Mouse (Mus musculus) kidney, adult 11 months (tissue): Measurements from ENCODE around the gene Ubr2.

Experiments
- DNase-seq: peaks from one replicate; pipeline ENCODE4 v3.0.0; 2022

Ubr2 gene

DNA sequence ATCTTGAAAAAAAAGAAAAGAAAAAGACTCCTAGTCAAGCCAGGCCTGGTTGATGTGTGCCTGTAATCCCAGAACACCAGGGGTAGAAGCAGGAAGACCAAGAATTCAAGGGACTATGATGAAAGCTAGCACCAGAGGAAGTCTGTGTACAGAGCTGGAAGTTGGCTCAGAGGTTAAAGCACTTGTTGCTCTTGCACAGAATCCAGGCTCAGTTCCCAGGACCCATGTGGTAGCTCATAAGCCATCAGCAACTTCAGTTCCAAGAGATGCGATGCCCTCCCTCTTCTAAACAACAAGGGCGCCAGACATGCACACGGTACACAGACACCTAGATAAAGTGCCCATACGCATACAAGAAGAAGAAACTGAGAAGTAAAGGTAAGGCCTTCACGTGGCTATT, 8.0 kb downstream of the Ubr2 start:
- no peak for DNase-seq

DNA sequence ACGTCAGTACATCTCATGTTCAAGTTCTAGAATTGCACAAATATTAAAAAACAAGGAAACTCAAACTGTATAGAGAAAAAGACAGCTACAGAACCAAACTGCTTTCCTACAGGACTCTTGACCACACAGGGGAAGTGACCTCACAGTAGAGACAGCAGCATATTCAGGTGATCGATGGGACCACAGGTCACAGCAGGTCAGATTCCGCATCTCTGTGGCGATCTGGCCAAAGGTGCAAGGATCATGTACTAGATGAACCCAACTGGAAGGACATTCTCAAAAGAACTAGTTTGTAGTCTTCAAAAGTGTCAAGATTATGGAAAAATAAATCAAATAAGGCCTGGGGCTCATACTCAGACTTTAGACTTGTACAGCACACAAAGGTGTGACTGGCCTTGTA, 11.5 kb downstream of the Ubr2 start:
- no peak for DNase-seq

DNA sequence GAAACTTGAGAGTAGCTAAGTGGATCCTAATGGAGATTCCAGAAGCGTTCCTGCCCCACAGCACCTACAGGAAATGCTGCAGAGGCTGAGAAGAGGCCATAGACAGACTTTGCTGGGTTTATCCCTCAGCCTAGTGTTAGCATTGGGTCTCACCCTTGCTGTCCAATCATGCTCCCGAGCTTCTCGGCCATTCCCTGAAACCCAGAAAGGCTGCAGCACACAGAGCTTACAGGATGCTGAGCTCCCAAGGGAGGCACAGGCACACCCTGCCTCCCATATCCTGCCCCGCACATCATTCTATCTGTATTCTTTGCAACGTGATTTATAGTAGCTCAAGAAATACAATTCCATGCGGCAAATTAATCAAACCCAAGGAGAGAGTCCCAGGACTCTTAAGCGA, 13.9 kb downstream of the Ubr2 start:
- DNase-seq = no peak

DNA sequence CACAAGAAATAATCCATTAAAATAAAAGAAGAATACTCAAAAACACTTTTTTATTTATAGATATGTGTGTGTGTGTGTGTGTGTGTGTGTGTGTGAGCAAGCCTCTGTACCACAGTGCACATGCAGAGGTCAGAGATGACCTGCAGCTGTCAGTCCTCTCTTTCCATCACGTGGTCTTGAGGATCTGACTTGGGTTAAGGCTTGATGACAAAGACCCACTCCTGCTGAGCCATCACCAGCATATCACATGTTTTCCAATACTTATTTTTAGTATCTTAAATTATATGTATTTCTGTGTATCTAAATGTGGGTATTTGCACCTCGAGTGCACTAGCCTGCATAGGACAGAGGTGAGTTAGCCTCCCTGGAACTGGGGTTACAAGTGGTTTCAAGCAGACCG, 14.7 kb downstream of the Ubr2 start:
- DNase-seq = no peak

DNA sequence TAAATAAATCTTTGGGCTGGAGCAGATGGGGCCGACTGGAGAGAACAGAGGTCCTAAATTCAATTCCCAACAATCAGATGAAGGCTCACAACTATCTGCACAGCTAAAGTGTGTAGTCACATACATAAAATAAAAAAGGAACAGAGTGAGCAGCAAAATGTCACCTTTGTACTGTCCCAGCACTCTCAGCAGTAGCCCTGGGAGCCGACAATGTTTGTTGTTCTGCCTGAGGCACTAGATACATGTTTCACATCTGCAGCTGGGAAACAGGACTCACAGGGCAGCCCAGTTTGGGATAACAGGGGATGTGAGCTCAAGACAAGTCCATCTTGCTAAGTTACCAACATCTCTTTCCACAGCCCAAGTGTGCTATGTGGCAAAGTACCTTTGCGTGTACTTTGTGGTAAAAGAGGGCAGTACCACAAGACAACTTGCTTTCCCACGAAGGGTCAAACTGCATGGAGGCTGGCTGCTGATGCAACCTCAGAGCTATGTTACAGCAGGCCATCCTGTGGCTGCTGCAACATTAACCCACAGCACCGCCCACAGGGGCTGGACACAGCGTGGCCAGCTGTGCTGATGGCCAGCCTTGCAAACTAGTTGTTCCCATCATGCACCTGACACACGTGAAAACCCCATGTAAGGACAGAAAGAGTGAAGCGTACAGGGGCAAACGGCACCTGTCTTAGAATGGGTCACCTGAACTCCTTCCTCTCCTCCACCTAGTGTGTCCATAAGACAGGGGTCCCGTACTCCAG, 15.5 kb downstream of the Ubr2 start:
- DNase-seq = peak; percentile 34

DNA sequence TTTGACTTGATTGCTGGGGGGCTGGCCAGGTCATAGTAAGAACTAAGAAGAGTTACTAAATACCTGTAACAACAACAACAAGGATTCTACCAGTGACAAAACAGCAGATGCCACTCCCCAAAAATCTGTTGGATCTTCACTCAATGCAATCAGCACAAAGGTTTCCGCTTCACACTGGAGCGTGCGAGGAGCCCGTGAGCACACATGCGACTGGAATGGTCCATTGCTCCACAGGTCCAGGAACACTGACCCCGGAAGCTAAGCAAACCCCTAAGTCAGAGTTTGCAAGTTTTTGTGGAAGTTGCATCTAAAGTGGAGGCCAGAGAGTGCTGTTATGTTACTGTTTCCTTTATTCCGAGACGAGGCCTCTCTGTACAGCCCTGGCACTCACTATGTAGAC, 16.7 kb downstream of the Ubr2 start:
- no peak for DNase-seq

DNA sequence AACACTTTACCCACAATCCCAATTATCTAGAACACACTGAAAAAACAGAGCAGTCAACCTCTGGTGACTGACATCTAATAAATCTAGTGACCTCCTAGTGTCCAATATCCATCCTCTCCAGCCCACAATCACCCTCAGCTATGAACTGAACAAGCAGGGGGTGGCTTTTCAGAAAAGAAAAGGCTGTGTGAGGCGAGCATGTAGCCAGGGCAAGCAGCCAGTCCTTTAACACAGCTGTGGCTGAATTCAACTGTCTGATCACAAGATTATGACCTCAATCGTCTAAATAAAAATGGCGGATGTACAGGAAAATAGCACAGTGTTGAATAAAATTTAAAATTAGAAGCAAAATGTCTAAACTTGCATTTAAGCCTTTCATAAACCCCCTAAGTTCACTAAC, 22.7 kb downstream of the Ubr2 start:
- DNase-seq = no peak

DNA sequence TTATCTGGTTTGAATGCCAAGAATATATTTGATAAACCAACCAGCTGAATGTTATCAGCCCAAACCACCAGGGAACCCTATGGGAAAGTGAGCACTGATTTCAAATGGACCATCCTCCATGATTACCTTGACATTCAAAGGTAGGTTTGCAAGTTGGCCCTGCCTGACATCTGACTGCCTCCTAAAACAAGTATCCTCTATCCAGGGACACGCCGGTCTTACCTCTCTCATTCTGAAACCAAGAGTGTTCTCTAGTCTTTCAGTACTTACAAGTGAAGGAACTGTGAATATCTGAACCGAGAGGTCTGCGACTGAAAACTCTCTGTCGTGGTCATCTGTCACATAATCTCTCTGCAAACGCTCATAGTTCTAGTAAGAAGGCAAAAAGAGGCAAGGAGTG, 30.3 kb downstream of the Ubr2 start:
- DNase-seq = no peak

DNA sequence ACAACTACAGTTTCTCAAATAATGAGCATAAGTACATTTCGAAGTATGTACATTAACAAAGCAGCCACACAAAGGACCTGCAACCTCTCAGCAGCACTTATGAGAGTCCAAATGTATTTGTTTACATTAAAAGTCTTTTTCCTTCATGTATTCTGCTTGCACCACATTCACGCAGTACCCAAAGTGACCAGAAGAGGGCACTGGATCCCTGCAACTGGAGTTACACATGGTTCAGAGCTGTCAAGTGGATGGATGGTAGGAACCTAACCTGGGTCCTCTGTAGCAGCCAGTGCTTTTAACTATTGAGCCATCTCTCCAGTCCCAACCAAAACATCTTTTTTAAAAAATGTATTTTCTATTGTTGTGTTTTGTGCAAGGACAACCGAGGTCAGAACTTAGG, 35.2 kb downstream of the Ubr2 start:
- peak; percentile 21 for DNase-seq

DNA sequence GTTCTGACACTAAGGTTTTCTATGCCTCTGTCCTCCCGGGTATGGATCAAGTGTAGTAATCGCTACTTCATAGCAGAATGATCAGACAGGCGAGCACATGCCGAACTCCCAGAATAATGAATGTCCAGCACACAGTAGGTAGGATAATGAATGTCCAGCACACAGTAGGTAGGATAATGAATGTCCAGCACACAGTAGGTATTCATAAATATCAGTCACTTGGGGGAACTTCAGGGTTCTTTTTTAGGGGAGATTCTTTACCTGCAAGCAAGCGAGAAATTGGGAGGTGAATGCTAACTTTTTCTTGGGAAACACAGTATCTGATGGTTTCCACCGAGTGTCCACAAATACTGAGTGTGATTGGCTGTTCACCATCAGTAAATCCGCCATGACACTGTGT, 37.8 kb downstream of the Ubr2 start:
- DNase-seq = no peak

DNA sequence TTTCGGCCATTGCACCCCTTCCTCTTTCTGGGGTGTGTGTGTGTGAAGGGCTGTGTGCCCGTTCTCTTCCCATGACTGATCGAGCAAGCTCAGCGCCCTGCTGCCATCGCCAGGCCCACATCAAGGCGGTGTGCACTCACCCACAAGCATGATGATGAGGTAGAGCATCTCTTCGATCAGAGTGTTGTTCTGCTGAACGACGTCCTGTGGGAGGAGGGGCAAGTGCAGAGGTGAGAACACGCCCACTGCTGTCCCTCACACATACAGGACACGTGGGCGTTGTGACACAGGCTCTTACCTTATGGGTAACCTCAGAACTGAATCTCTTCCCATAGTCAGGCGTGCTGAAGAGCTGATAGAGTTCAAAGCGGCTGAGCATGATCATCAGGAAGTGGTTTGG, 43.5 kb downstream of the Ubr2 start:
- DNase-seq = no peak

DNA sequence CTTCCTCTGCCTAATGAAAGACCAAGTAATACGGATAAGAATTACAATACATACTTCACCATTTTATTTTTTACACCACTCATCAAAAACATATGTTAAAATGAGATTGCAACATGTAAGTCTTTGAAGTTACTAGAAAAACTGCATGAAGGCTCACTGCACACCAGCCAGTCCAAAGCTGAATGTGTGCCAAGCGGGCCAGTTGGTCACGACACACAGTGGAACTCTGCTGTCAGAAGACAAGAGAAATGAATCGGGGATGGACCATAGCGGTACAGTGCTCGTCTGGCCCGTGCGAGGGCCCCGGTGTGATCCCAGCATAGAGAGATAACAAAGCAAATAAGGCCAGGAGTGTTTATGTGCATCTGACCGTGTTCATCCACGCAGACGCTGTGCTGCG, 47.2 kb downstream of the Ubr2 start:
- no peak for DNase-seq

DNA sequence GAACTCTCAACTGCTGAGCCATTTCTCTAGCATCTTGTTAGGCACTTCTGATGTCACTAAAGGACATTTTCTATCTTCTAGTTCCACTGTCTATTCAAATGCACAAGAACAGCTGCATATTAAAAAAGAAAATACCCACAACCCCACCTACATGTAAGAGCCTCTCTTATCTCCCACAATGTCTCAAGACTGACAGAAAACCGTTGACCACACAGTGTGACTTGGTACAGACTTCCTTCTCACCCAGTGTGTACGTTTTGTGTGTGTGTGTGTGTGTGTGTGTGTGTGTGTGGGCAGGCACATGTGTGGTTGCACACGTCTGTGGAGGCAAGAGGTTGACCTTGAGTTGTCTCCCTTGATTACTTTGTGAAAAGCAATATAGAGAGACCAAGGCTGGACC, 48.2 kb downstream of the Ubr2 start:
- DNase-seq = no peak

DNA sequence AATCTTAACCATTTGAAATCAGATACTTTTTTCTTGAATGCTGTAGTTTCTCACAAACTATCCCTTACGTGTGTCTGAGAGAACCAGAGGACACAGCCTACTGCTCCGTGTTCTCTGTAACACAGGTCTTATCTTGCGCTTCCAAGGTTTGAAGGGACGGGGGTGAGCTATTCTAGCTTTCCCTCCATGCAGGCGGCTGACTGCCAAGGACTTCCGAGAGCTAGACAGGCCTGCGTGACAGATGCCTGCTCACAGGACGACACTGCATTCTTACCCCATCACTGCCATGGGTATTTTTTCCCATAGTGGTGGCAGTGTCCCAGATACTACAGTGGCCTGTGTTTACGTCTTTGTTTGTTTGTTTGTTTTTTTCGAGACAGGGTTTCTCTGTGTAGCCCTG, 50.1 kb downstream of the Ubr2 start:
- DNase-seq = no peak

DNA sequence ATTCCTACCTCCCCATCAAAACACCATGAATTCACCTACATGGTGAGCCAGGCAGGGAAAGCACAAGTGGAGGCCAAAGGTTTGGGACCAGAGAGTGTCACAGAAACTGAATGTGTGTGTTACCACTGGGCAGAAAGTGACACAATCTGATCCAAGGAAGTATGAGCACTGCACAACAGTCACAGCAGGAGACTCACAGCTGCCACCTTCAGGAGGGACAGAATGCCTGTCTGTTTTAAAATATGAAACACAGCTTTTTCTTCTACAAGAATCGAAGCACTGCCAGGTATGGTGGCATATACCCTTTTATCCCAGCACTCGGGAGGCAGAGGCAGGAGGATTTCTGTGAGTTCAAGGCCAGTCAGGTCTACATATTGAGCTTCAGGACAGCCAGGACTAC, 52.3 kb downstream of the Ubr2 start:
- no peak for DNase-seq

DNA sequence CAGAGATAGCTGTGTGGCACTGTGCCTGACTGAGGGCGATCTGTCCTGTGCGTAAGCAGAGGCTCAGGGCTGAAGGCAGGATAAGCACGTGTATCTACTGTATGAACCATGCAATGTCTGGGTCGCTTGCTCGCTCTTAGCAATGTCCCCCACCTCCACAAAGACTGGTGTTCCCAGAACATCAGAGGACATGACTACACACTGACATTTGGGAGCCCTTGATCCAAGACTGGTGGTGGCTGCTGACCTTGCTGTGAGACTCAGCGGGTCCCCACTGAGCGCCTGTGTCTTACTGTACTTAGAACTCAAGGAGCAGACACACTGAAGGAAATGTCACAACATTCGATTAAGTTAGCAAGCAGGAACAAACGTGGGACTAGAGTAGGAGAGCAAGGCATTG, 64.1 kb downstream of the Ubr2 start:
- DNase-seq = no peak

DNA sequence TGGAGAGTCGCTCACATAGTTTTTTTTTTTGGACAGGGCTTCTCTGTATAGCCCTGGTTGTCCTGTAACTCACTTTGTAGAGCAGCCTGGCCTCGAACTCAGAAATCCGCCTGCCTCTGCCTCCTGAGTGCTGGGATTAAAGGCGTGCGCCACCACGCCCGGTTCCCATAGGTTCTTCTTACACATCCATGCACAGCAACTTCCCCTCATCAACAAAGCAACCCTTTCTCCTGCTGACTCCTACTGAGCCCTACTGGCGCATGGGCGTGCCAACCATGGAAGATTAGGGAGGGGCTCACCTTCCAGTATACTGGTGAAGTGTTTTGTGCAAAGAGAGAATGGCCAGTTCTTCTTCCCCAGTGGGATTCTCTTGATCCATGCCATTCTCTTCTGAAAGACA, 67.9 kb downstream of the Ubr2 start:
- no peak for DNase-seq

DNA sequence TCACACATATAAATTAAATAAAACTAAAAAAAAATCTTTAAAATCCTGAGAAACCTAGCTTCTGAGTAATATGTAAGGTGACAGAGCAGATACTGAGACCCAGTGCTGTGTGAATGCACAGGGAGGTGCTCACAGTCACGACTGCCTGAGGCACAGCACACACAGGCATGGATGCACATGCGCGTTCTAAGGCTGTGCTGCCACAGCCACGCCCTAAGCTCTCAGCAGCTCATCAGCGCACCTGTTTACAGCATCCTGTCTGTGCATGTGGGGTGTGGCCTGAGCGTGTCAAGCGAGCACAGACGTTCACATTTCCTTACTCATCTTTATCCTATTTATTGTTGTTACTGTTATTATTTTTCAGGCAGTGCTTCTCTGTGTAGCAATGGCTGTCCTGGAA, 69.9 kb downstream of the Ubr2 start:
- no peak for DNase-seq

DNA sequence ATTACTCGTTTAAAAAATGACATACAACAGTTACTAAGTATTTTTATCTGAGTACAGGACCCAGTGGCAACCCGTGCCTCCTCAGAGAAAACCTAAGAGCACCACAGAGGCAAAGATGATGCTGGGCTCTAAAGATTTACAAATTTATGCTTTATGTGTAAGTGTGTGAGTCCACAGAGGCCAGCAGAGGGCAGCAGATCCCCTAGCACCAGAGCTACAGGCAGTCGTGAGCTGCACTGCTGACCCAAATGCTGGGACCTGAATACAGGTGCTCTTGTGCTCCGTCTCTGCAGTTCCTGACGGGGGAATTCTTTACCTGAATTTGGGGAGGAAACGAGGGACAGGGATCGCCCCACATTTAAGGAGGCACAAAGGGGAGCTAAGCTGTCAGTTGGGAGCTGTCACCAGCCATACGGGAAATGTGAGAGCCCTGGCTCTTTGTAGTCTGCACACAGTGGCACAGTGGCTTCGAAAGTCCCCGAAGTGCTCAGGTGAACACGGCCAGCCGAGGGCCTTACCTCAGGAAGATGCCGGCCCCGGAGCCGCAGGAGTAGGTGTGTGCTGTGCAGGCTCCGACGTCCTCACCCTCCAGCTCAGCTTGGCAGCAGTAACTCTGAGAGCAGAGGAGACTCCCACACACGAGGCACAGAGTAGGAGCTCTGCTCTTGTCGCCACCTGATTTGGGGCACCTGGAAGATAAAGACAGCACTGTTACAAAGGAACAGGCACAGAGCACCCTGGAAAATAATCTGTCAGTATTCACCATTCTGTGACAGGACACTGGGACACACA, 76.6 kb downstream of the Ubr2 start:
- DNase-seq = peak; percentile 18

DNA sequence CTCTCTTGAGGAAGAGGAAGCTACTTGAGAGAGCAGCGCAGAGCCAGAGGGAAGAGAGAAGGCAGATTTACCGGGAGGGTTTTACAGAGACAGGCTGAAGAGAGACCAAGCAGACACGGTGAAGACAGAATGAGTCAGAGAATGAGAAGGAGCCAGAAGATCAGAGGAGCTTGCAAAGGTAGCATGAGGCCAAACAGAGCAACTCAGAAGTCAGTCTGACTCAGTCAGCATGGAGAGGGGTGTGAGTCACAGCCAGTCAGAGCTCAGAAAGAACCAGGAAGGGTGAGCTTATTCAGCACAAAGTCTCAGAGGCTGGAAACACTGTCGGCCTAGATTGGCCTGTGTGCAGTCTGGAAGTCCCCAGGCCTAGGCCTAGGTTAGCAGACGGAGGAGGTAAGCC, 77.4 kb downstream of the Ubr2 start:
- no peak for DNase-seq

DNA sequence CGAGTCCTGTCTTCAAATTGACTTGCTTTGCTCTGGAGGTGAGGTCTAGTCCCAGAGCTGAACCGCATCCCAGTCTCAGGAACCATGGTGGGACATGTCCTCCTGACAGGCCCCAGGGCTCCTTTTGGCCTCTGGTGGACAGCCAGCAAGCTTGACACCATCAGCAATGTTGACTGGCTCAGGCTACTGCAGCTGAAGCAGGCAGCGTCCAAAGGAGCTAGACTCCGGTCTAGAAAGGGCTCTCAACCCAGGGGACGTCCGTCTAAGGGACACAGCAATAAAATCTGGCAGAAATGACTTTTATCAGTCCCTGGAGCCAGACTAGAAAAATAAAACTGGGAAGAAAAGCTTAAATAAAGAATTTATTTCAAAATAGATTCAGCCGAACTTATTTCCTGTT, 80.5 kb downstream of the Ubr2 start:
- peak; percentile 10 for DNase-seq

DNA sequence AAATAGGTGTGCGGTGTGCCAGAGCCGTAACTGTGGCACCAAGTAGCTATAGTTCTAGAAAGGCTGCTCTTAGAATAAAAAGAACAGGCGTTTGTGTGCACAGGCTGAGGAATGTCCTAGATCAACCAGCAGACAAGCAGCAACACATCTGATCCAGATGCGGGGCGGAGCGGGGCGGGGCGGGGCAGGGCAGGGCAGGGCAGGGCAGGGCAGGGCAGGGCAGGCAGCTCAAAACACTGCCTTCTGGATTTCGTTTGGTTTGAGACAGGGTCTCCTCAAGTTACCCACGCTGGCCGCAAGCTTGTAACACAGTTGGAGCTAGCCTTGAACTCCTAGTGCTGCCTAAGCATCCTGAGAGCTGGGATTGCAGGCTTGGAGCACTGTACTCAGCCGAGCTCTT, 81.1 kb downstream of the Ubr2 start:
- DNase-seq = no peak

DNA sequence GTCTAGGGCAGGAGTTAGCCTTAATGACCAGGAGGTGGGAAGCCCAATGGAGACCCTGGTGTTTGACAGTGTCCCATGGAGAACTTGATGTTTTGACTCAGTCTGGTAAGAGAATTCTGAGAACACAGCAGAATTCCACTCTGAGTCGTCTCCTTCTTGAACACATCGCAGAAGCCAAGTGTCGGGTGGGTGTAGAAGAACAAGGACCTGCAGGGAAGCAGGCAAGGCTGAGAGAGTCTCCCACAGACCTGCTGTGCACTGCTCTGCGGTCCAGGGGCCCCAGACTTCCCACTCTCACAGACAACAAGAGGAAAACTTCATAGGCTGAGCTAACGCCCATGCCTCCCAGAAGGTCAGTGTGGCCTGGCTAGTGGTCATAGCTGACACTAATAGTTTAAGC, 82.6 kb downstream of the Ubr2 start:
- DNase-seq = no peak

DNA sequence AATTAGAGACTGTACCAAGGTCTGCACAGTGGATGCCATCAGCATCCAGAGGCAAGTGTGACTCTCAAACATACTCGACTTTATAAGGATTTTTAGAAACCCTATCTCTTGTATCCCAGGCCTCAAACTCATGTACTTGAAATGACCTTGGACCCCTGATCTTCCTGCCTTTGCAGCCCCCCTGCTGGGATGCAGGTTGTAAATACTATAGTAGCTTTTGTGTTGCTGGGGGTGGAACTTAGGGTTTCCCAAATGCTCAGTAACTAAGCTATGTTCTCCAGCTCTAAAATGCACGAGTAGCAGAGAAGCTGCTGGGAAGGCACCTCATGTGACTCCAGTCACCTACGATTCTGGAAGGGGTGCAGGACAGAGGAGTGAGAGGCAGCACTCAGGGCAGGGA, 83.4 kb downstream of the Ubr2 start:
- no peak for DNase-seq

DNA sequence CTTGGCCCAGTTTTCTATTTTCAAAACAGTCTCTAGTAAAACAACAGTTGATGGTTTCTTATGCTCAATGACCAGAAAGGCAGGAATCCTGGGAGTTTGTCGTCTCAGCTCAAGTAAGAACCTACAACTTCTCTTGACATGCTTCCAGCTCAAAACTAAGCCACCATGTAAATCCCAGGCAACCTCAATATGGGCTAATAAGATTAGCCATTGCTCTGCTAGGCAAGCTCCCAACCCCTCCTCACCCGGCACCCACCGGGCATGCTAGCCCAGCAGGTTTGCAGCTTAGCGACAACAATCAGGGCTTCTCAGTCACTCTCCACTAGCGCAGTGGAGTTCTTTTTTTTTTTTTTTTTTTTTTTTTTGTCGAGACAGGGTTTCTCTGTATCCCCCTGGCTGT, 84.2 kb downstream of the Ubr2 start:
- no peak for DNase-seq
